Mouse (Mus musculus) bone marrow, adult 2 months (tissue): ENCODE measurements around the gene Gm765.

ENCODE experiments used
- CTCF ChIP-seq: fragments of 200-500 bp; IDR thresholded peaks from 2 replicates; pipeline ENCODE4 v1.5.1; 2011; ENCODE audit warnings: low read length, control low read depth; ENCODE audit not compliant: control insufficient read depth, insufficient read depth
- POLR2A ChIP-seq: fragments of 200-500 bp; IDR thresholded peaks from 2 replicates; pipeline ENCODE4 v1.6.1; 2011; ENCODE audit warnings: low read depth, mild to moderate bottlenecking, control low read depth, low read length, borderline replicate concordance; ENCODE audit not compliant: control insufficient read depth

GRCm38 (mm10) chr6:98259016-98259415 lies 83.5 kb downstream of the Gm765 start:
- TF ChIP-seq POLR2A, result no peak
- TF ChIP-seq CTCF, result no peak
